Mouse (Mus musculus): Measurements from ENCODE around the gene Rpl18. TPM values are rescaled to one million over a fixed set of nuclear protein-coding genes. Genes with fewer than 3 reads are reported as not detected.

Gene Rpl18
- 1,181 and 1,244 TPM in 2 replicates for polyA plus RNA-seq (2014; fragmentation: Nextera tagmentation; extraction: Ambion mirVana)

GRCm38 (mm10) chr7:45715090-45715708, at the start of gene Rpl18:
TSS of gene Rpl18 (plus strand) at chr7:45715457.
- ATAC-seq (ENCODE audit: insufficient number of reproducible peaks, low FRiP score, low TSS enrichment, low read depth) (peak; percentile 90), DNase-seq (ENCODE audit: low spot score) (peak; percentile 95)
- Histone ChIP-seq H3K9ac (ENCODE audit: low read length) (peak within 1 kb of the TSS; percentile 68), H3K27ac (replicated peaks; ENCODE audit: low read depth, low read length) (peak within 1 kb of the TSS; percentile 12; the same call in 1 of the 2 replicates), H3K4me1 (ENCODE audit: control insufficient read depth, insufficient read depth, low read length) (peaks cover 23% of the 10 kb centered on the region), H3K36me3 (ENCODE audit: control insufficient read depth, insufficient read depth, low read length) (peaks cover 31% of the 10 kb centered on the region; the same call in 1 of the 2 replicates), H3K9me3 (ENCODE audit: control insufficient read depth, low read length) (no peaks in the 10 kb centered on the region), H3K27me3 (ENCODE audit: control insufficient read depth, insufficient read depth, low read length) (no peaks in the 10 kb centered on the region), H3K4me2 (ENCODE audit: low read depth, severe bottlenecking) (peak within 1 kb of the TSS; percentile 94), H3K4me3 (ENCODE audit: low read depth, low read length) (peak within 1 kb of the TSS; percentile 98)
- 8% methylated on average over 34 of the region's 34 CpGs for WGBS

- Histone ChIP-seq H3K27me3 (ENCODE audit: control insufficient read depth, insufficient read depth, low read length) (no peaks in the 10 kb centered on the region), H3K9me3 (ENCODE audit: control insufficient read depth, low read length) (no peaks in the 10 kb centered on the region), H3K27ac (replicated peaks; ENCODE audit: low read depth, low read length) (no peak within 1 kb of the TSS), H3K4me1 (ENCODE audit: control insufficient read depth, insufficient read depth, low read length) (no peaks in the 10 kb centered on the region), H3K4me2 (ENCODE audit: low read depth, severe bottlenecking) (no peak within 1 kb of the TSS), H3K4me3 (ENCODE audit: low read depth, low read length) (no peak within 1 kb of the TSS), H3K9ac (ENCODE audit: low read length) (no peak within 1 kb of the TSS), H3K36me3 (ENCODE audit: control insufficient read depth, insufficient read depth, low read length) (no peaks in the 10 kb centered on the region)
- ATAC-seq (ENCODE audit: insufficient number of reproducible peaks, low FRiP score, low TSS enrichment, low read depth) (no peak), DNase-seq (ENCODE audit: low spot score) (no peak)
- 84% methylated on average over 7 of the region's 7 CpGs for WGBS
Measured at GRCm38 (mm10) chr7:45666161-45666560, 49.1 kb upstream of the Rpl18 start, which contains the start of gene Fut2. TSS of gene Fut2 (minus strand) at chr7:45666394.

GRCm38 (mm10) chr7:45667761-45668160, 47.5 kb upstream of the Rpl18 start:
- WGBS, result 79% methylated on average over 14 of the region's 14 CpGs
- H3K4me1 ChIP-seq (ENCODE audit: control insufficient read depth, insufficient read depth, low read length), result no peaks in the 10 kb centered on the region
- H3K4me2 ChIP-seq (ENCODE audit: low read depth, severe bottlenecking), result no peak overlapping the region
- H3K27me3 ChIP-seq (ENCODE audit: control insufficient read depth, insufficient read depth, low read length), result no peaks in the 10 kb centered on the region
- DNase-seq (ENCODE audit: low spot score), result no peak
- H3K9ac ChIP-seq (ENCODE audit: low read length), result no peak overlapping the region
- no peak overlapping the region for H3K27ac ChIP-seq (replicated peaks; ENCODE audit: low read depth, low read length)
- H3K4me3 ChIP-seq (ENCODE audit: low read depth, low read length), result no peak overlapping the region
- ATAC-seq (ENCODE audit: insufficient number of reproducible peaks, low FRiP score, low TSS enrichment, low read depth), result no peak
- H3K36me3 ChIP-seq (ENCODE audit: control insufficient read depth, insufficient read depth, low read length), result no peaks in the 10 kb centered on the region
- no peaks in the 10 kb centered on the region for H3K9me3 ChIP-seq (ENCODE audit: control insufficient read depth, low read length)

- no peaks in the 10 kb centered on the region for H3K4me1 ChIP-seq (ENCODE audit: control insufficient read depth, insufficient read depth, low read length)
- WGBS, result 96% methylated on average over 9 of the region's 9 CpGs
Measured at GRCm38 (mm10) chr7:45668921-45669320, 46.3 kb upstream of the Rpl18 start.

GRCm38 (mm10) chr7:45677627-45678295, 37.5 kb upstream of the Rpl18 start:
- H3K27me3 ChIP-seq (ENCODE audit: control insufficient read depth, insufficient read depth, low read length), result no peaks in the 10 kb centered on the region
- no peak for ATAC-seq (ENCODE audit: insufficient number of reproducible peaks, low FRiP score, low TSS enrichment, low read depth)
- WGBS, result 77% methylated on average over 7 of the region's 7 CpGs
- no peak overlapping the region for H3K4me2 ChIP-seq (ENCODE audit: low read depth, severe bottlenecking)
- H3K4me1 ChIP-seq (ENCODE audit: control insufficient read depth, insufficient read depth, low read length), result no peaks in the 10 kb centered on the region
- DNase-seq (ENCODE audit: low spot score), result no peak
- no peak overlapping the region for H3K9ac ChIP-seq (ENCODE audit: low read length)
- H3K36me3 ChIP-seq (ENCODE audit: control insufficient read depth, insufficient read depth, low read length), result no peaks in the 10 kb centered on the region
- no peak overlapping the region for H3K27ac ChIP-seq (replicated peaks; ENCODE audit: low read depth, low read length)
- no peaks in the 10 kb centered on the region for H3K9me3 ChIP-seq (ENCODE audit: control insufficient read depth, low read length)
- no peak overlapping the region for H3K4me3 ChIP-seq (ENCODE audit: low read depth, low read length)

More at GRCm38 (mm10) chr7:45668921-45669320, 46.3 kb upstream of the Rpl18 start:
- H3K9ac ChIP-seq (ENCODE audit: low read length), result no peak overlapping the region
- ATAC-seq (ENCODE audit: insufficient number of reproducible peaks, low FRiP score, low TSS enrichment, low read depth) (no peak), DNase-seq (ENCODE audit: low spot score) (no peak)
- no peaks in the 10 kb centered on the region for H3K27me3 ChIP-seq (ENCODE audit: control insufficient read depth, insufficient read depth, low read length)
- H3K4me2 ChIP-seq (ENCODE audit: low read depth, severe bottlenecking), result no peak overlapping the region
- H3K9me3 ChIP-seq (ENCODE audit: control insufficient read depth, low read length), result no peaks in the 10 kb centered on the region
- H3K27ac ChIP-seq (replicated peaks; ENCODE audit: low read depth, low read length), result no peak overlapping the region
- H3K4me3 ChIP-seq (ENCODE audit: low read depth, low read length), result no peak overlapping the region
- no peaks in the 10 kb centered on the region for H3K36me3 ChIP-seq (ENCODE audit: control insufficient read depth, insufficient read depth, low read length)

- Histone ChIP-seq H3K9me3 (ENCODE audit: control insufficient read depth, low read length) (no peaks in the 10 kb centered on the region), H3K27me3 (ENCODE audit: control insufficient read depth, insufficient read depth, low read length) (no peaks in the 10 kb centered on the region), H3K36me3 (ENCODE audit: control insufficient read depth, insufficient read depth, low read length) (no peaks in the 10 kb centered on the region), H3K4me3 (ENCODE audit: low read depth, low read length) (no peak overlapping the region), H3K4me1 (ENCODE audit: control insufficient read depth, insufficient read depth, low read length) (no peaks in the 10 kb centered on the region), H3K4me2 (ENCODE audit: low read depth, severe bottlenecking) (no peak overlapping the region), H3K9ac (ENCODE audit: low read length) (no peak overlapping the region), H3K27ac (replicated peaks; ENCODE audit: low read depth, low read length) (no peak overlapping the region)
- no peak for DNase-seq (ENCODE audit: low spot score)
- WGBS, result 93% methylated on average over 14 of the region's 14 CpGs
- no peak for ATAC-seq (ENCODE audit: insufficient number of reproducible peaks, low FRiP score, low TSS enrichment, low read depth)
Measured at GRCm38 (mm10) chr7:45678513-45678912, 36.7 kb upstream of the Rpl18 start.

- no peaks in the 10 kb centered on the region for H3K27me3 ChIP-seq (ENCODE audit: control insufficient read depth, insufficient read depth, low read length)
- no peaks in the 10 kb centered on the region for H3K36me3 ChIP-seq (ENCODE audit: control insufficient read depth, insufficient read depth, low read length)
- no peaks in the 10 kb centered on the region for H3K4me1 ChIP-seq (ENCODE audit: control insufficient read depth, insufficient read depth, low read length)
- DNase-seq (ENCODE audit: low spot score), result no peak
- H3K9me3 ChIP-seq (ENCODE audit: control insufficient read depth, low read length), result no peaks in the 10 kb centered on the region
- no peak overlapping the region for H3K9ac ChIP-seq (ENCODE audit: low read length)
- ATAC-seq (ENCODE audit: insufficient number of reproducible peaks, low FRiP score, low TSS enrichment, low read depth), result no peak
- H3K4me3 ChIP-seq (ENCODE audit: low read depth, low read length), result no peak overlapping the region
- H3K4me2 ChIP-seq (ENCODE audit: low read depth, severe bottlenecking), result no peak overlapping the region
- 81% methylated on average over 14 of the region's 14 CpGs for WGBS
- H3K27ac ChIP-seq (replicated peaks; ENCODE audit: low read depth, low read length), result no peak overlapping the region
Measured at GRCm38 (mm10) chr7:45679966-45680621, 35.2 kb upstream of the Rpl18 start.

GRCm38 (mm10) chr7:45681046-45681736, 34.1 kb upstream of the Rpl18 start:
- peaks cover 3% of the 10 kb centered on the region for H3K4me1 ChIP-seq (ENCODE audit: control insufficient read depth, insufficient read depth, low read length)
- DNase-seq (ENCODE audit: low spot score), result no peak
- WGBS, result 86% methylated on average over 8 of the region's 8 CpGs
- H3K9ac ChIP-seq (ENCODE audit: low read length), result no peak overlapping the region
- H3K27me3 ChIP-seq (ENCODE audit: control insufficient read depth, insufficient read depth, low read length), result no peaks in the 10 kb centered on the region
- no peak overlapping the region for H3K27ac ChIP-seq (replicated peaks; ENCODE audit: low read depth, low read length)
- no peaks in the 10 kb centered on the region for H3K36me3 ChIP-seq (ENCODE audit: control insufficient read depth, insufficient read depth, low read length)
- no peak overlapping the region for H3K4me2 ChIP-seq (ENCODE audit: low read depth, severe bottlenecking)
- no peak overlapping the region for H3K4me3 ChIP-seq (ENCODE audit: low read depth, low read length)
- ATAC-seq (ENCODE audit: insufficient number of reproducible peaks, low FRiP score, low TSS enrichment, low read depth), result no peak
- H3K9me3 ChIP-seq (ENCODE audit: control insufficient read depth, low read length), result no peaks in the 10 kb centered on the region
